Mouse (Mus musculus): Measurements from ENCODE around the gene Tmtc2. TPM values are rescaled to one million over a fixed set of nuclear protein-coding genes. Genes with fewer than 3 reads are reported as not detected.

Gene Tmtc2
- total and polyA plus RNA-seq, 2 experiments from 2014 or later: 7.6 to 19.3 TPM

DNA sequence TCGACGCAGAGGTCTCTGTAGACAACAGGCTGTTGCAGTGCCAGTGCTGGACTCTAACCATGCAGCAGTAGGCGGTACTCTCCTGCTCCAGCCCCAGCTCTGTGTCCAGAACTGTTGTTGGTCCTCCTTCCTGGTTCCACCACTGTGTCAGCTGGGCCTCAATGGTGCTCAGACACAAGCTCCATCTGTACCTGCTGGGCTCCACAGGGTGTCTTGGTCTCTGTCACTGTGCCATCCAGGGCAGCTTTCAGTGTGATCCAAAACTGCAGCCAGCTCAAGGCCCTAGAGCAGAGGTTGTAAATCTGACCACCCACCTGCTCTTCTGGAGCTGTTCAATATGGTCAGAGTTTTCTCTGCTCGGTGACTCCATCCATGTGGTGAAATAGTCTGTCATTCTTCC, 68.2 kb downstream of the Tmtc2 start:
- Histone ChIP-seq H3K4me3 (ENCODE audit: low read length) (no peak overlapping the region), H3K27ac (no peak overlapping the region), H3K9me3 (ENCODE audit: low read length) (no peaks in the 10 kb centered on the region), H3K9ac (replicated peaks; ENCODE audit: low read length) (no peak overlapping the region), H3K36me3 (ENCODE audit: insufficient read depth, low read length) (0 out of 2 replicates have a peak, but pooled peaks cover 3% of the 10 kb centered on the region), H3K27me3 (ENCODE audit: insufficient read depth, low read length) (no peaks in the 10 kb centered on the region), H3K4me1 (ENCODE audit: insufficient read depth, low read length) (peaks cover 4% of the 10 kb centered on the region; the same call in 1 of the 2 replicates), H3K4me2 (ENCODE audit: low read depth, low read length) (no peak overlapping the region)
- no peak for ATAC-seq
- WGBS: 77% methylated on average over 4 of the region's 4 CpGs
- TF ChIP-seq CTCF (IDR thresholded peaks at IDR 0.05; ENCODE audit: low read depth): no peak
- DNase-seq (ENCODE audit: low spot score): no peak

DNA sequence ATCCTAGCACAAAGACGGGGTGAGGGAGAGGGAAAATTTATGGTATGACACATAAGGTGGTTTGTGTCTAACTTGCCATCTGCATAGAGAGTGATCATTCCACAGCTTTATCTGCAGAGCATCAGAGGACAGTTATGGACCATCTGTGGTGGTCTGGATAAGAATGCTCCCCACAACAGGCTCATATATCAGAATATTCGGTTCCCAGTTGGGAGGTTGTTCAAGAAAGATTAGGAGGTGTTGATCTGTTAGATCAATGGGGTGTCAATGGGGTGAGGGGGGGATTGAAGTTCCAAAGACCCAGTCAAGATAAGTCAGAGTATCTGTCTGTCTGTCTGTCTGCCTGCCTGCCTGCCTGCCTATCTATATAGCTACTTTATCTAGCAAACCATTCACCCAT, 69.8 kb downstream of the Tmtc2 start:
- TF ChIP-seq CTCF (IDR thresholded peaks at IDR 0.05; ENCODE audit: low read depth): no peak
- no peaks in the 10 kb centered on the region for H3K27me3 ChIP-seq (ENCODE audit: insufficient read depth, low read length)
- no peaks in the 10 kb centered on the region for H3K9me3 ChIP-seq (ENCODE audit: low read length)
- no peak overlapping the region for H3K9ac ChIP-seq (replicated peaks; ENCODE audit: low read length)
- ATAC-seq (no peak), DNase-seq (ENCODE audit: low spot score) (no peak)
- no peak overlapping the region for H3K4me2 ChIP-seq (ENCODE audit: low read depth, low read length)
- H3K4me1 ChIP-seq (ENCODE audit: insufficient read depth, low read length): no peaks in the 10 kb centered on the region
- no peak overlapping the region for H3K27ac ChIP-seq
- WGBS: 82% methylated on average over 2 of the region's 2 CpGs
- H3K4me3 ChIP-seq (ENCODE audit: low read length): no peak overlapping the region
- H3K36me3 ChIP-seq (ENCODE audit: insufficient read depth, low read length): 0 out of 2 replicates have a peak, but pooled peaks cover 3% of the 10 kb centered on the region

DNA sequence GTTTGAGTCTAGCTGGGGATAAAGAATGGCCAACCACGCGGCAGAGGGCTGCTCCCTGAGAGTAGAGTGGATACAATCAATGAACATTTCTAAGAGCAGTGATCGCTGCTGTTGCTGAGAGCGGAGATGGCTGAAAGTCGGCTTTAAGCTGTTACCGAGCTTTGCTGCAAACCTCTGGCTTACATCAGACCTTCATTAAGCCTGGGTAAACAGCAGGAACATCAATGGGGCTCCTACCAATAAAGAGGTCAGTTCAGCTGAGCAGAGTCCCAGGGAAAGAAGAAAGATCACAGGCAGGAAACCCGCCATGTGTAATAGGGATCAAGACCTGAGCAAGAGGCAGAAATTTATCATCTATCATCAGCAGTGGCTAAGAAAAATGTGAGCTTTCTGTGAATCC, 72.5 kb downstream of the Tmtc2 start:
- ATAC-seq (no peak), DNase-seq (ENCODE audit: low spot score) (no peak)
- Histone ChIP-seq H3K9ac (replicated peaks; ENCODE audit: low read length) (no peak overlapping the region), H3K36me3 (ENCODE audit: insufficient read depth, low read length) (0 out of 2 replicates have a peak, but pooled peaks cover 3% of the 10 kb centered on the region), H3K4me2 (ENCODE audit: low read depth, low read length) (no peak overlapping the region), H3K4me1 (ENCODE audit: insufficient read depth, low read length) (no peaks in the 10 kb centered on the region), H3K4me3 (ENCODE audit: low read length) (no peak overlapping the region), H3K9me3 (ENCODE audit: low read length) (no peaks in the 10 kb centered on the region), H3K27ac (no peak overlapping the region), H3K27me3 (ENCODE audit: insufficient read depth, low read length) (no peaks in the 10 kb centered on the region)
- TF ChIP-seq CTCF (IDR thresholded peaks at IDR 0.05; ENCODE audit: low read depth): no peak
- WGBS: 79% methylated on average over 7 of the region's 7 CpGs

DNA sequence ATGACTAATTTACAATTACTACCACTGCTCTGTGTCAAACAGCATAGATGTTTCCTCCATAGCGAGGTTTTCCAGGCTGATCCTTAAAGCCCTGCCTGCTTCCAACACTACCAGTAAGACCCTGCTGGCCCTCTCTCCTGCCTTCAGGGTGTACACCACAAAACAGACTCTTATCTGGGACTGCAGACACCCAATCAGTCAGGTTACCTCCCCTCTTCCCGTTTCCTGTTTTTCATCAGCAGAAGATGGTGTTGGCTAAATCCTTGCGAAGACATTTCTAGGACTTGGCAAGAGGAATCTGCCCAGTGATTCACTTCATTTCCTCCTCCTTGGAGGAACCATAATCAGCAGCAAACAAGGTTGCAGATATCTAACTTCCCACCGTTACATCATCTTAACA, 73.8 kb downstream of the Tmtc2 start:
- no peak overlapping the region for H3K27ac ChIP-seq
- no peak overlapping the region for H3K9ac ChIP-seq (replicated peaks; ENCODE audit: low read length)
- H3K27me3 ChIP-seq (ENCODE audit: insufficient read depth, low read length): no peaks in the 10 kb centered on the region
- no peak overlapping the region for H3K4me3 ChIP-seq (ENCODE audit: low read length)
- 81% methylated on average over 4 of the region's 4 CpGs for WGBS
- H3K4me2 ChIP-seq (ENCODE audit: low read depth, low read length): no peak overlapping the region
- ATAC-seq (no peak), DNase-seq (ENCODE audit: low spot score) (no peak)
- H3K36me3 ChIP-seq (ENCODE audit: insufficient read depth, low read length): no peaks in the 10 kb centered on the region
- no peak for TF ChIP-seq CTCF (IDR thresholded peaks at IDR 0.05; ENCODE audit: low read depth)
- H3K9me3 ChIP-seq (ENCODE audit: low read length): no peaks in the 10 kb centered on the region
- H3K4me1 ChIP-seq (ENCODE audit: insufficient read depth, low read length): no peaks in the 10 kb centered on the region

DNA sequence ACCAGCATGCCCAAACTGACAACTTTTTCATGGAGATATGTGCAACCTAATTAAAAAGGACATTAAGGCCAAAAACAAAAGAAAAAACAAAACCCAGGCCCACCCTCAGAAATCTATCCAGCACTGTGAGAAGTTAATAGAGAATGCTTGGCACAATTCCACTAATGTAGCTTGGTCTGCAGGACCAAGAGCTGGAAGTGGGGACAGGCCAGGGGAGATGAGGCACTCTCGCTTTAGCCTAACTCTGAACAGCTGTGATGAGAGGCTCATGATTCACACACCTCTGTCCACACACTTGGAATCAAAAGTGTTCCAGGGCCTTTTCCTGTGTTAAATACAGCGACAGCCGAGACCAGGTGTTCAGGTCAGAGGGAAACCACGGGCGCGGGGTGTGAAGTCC, 79.0 kb downstream of the Tmtc2 start:
- Histone ChIP-seq H3K27me3 (ENCODE audit: insufficient read depth, low read length) (no peaks in the 10 kb centered on the region), H3K4me1 (ENCODE audit: insufficient read depth, low read length) (no peaks in the 10 kb centered on the region), H3K36me3 (ENCODE audit: insufficient read depth, low read length) (no peaks in the 10 kb centered on the region), H3K9ac (replicated peaks; ENCODE audit: low read length) (no peak overlapping the region), H3K4me3 (ENCODE audit: low read length) (no peak overlapping the region), H3K9me3 (ENCODE audit: low read length) (no peaks in the 10 kb centered on the region), H3K4me2 (ENCODE audit: low read depth, low read length) (no peak overlapping the region), H3K27ac (no peak overlapping the region)
- no peak for DNase-seq (ENCODE audit: low spot score)
- TF ChIP-seq CTCF (IDR thresholded peaks at IDR 0.05; ENCODE audit: low read depth): no peak
- ATAC-seq: no peak
- 74% methylated on average over 6 of the region's 6 CpGs for WGBS

DNA sequence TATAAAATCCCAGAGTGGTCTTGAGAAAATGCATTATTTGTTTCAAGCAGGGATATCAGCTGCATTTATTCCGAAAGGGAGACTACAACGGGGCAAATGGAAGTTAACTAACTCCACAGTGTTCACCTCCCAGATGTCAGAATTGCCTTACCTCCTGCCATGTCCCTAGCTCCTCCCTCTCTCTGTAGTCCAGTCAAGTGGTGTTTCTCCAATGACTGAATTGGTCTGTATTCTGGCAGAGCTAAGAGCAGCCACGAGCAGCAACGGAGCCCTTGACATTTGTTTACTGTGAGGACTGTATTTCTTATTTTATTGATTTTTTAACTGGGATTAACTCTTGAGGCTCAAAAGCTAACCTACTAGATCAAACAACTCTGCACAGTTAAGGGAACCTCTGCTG, 81.8 kb downstream of the Tmtc2 start:
- 65% methylated on average over 4 of the region's 4 CpGs for WGBS
- TF ChIP-seq CTCF (IDR thresholded peaks at IDR 0.05; ENCODE audit: low read depth): no peak

DNA sequence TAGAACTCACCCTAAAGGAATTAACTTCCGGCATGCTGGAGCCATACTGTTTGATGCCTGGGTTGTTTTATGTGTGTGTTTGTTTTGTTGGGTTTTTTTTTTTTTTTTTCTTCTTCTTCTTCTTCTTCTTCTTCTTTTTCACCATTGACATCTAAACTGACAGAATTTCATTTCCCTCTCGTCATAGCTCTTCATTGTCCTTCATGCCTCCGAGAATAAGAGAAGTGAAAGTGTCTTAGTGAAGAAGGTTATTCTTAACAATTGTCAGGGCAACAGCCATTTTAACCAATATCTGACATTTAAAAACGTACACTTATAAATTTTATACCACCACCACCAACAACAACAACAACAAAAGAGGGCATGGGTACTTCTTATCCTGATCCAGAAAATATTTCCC, 83.5 kb downstream of the Tmtc2 start:
- no peak for TF ChIP-seq CTCF (IDR thresholded peaks at IDR 0.05; ENCODE audit: low read depth)
- H3K4me2 ChIP-seq (ENCODE audit: low read depth, low read length): no peak overlapping the region
- no peak overlapping the region for H3K4me3 ChIP-seq (ENCODE audit: low read length)
- H3K27ac ChIP-seq: no peak overlapping the region
- no peak overlapping the region for H3K9ac ChIP-seq (replicated peaks; ENCODE audit: low read length)
- H3K9me3 ChIP-seq (ENCODE audit: low read length): no peaks in the 10 kb centered on the region
- H3K4me1 ChIP-seq (ENCODE audit: insufficient read depth, low read length): peaks cover 4% of the 10 kb centered on the region; the same call in 1 of the 2 replicates
- H3K36me3 ChIP-seq (ENCODE audit: insufficient read depth, low read length): no peaks in the 10 kb centered on the region
- WGBS: 83% methylated on average over 4 of the region's 4 CpGs
- H3K27me3 ChIP-seq (ENCODE audit: insufficient read depth, low read length): no peaks in the 10 kb centered on the region
- no peak for DNase-seq (ENCODE audit: low spot score)
- no peak for ATAC-seq

More for the DNA sequence above, 81.8 kb downstream of the Tmtc2 start:
- ATAC-seq (no peak), DNase-seq (ENCODE audit: low spot score) (no peak)
- Histone ChIP-seq H3K4me1 (ENCODE audit: insufficient read depth, low read length) (peaks cover 4% of the 10 kb centered on the region; the same call in 1 of the 2 replicates), H3K9ac (replicated peaks; ENCODE audit: low read length) (no peak overlapping the region), H3K36me3 (ENCODE audit: insufficient read depth, low read length) (no peaks in the 10 kb centered on the region), H3K4me2 (ENCODE audit: low read depth, low read length) (no peak overlapping the region), H3K9me3 (ENCODE audit: low read length) (no peaks in the 10 kb centered on the region), H3K4me3 (ENCODE audit: low read length) (no peak overlapping the region), H3K27me3 (ENCODE audit: insufficient read depth, low read length) (no peaks in the 10 kb centered on the region), H3K27ac (no peak overlapping the region)
